Mouse (Mus musculus): ENCODE data around the gene Tmem100. TPM values are rescaled to one million over a fixed set of nuclear protein-coding genes. Genes with fewer than 3 reads are reported as not detected.
A peak's percentile ranks its signal among the peaks of the same experiment; 100 is the strongest.

Gene Tmem100
- total and polyA plus RNA-seq, 3 experiments, result 5.4 to 18.3 (median 14.7) TPM

GRCm38 (mm10) chr11:90003386-90003785 lies 26.8 kb upstream of the Tmem100 start:
- H3K4me1 ChIP-seq (ENCODE audit: control insufficient read depth, insufficient read depth, low read length), result no peaks in the 10 kb centered on the region
- no peak overlapping the region for H3K27ac ChIP-seq
- intact Hi-C loops (cut with DNase I), result loop anchor here (10.0 kb wide), 1 partner anchor 631 kb away; the partner anchor contains the start of genes Cox11 and Stxbp4
- 92% methylated on average over 4 of the region's 4 CpGs for WGBS
- TF ChIP-seq POLR2A (IDR thresholded peaks at IDR 0.05; ENCODE audit: insufficient read depth, low read depth, low read length) (no peak), CTCF (IDR thresholded peaks at IDR 0.05) (no peak), EP300 (IDR thresholded peaks at IDR 0.05; ENCODE audit: insufficient read depth, low read depth, low read length) (no peak)
- no peak overlapping the region for H3K9ac ChIP-seq (ENCODE audit: low read depth, low read length)
- no peaks in the 10 kb centered on the region for H3K36me3 ChIP-seq (ENCODE audit: control insufficient read depth, insufficient read depth, low read length)
- no peak for DNase-seq
- no peaks in the 10 kb centered on the region for H3K27me3 ChIP-seq (ENCODE audit: control insufficient read depth, insufficient read depth, low read length)
- no peaks in the 10 kb centered on the region for H3K79me2 ChIP-seq (replicated peaks; ENCODE audit: control insufficient read depth, insufficient read depth, low read length)
- H3K4me3 ChIP-seq, result no peak overlapping the region

- intact Hi-C loops (cut with DNase I), result loop anchor here (10.0 kb wide), 1 partner anchor 629 kb away; the partner anchor contains the start of genes Cox11 and Stxbp4
- Histone ChIP-seq H3K27ac (no peak overlapping the region), H3K9ac (ENCODE audit: low read depth, low read length) (no peak overlapping the region), H3K79me2 (replicated peaks; ENCODE audit: control insufficient read depth, insufficient read depth, low read length) (no peaks in the 10 kb centered on the region), H3K4me3 (no peak overlapping the region), H3K27me3 (ENCODE audit: control insufficient read depth, insufficient read depth, low read length) (no peaks in the 10 kb centered on the region), H3K4me1 (ENCODE audit: control insufficient read depth, insufficient read depth, low read length) (no peaks in the 10 kb centered on the region), H3K36me3 (ENCODE audit: control insufficient read depth, insufficient read depth, low read length) (no peaks in the 10 kb centered on the region)
- WGBS, result 29% methylated on average over 4 of the region's 4 CpGs
- TF ChIP-seq EP300 (IDR thresholded peaks at IDR 0.05; ENCODE audit: insufficient read depth, low read depth, low read length), result no peak
- TF ChIP-seq POLR2A (IDR thresholded peaks at IDR 0.05; ENCODE audit: insufficient read depth, low read depth, low read length), result no peak
- no peak for TF ChIP-seq CTCF (IDR thresholded peaks at IDR 0.05)
- DNase-seq, result no peak
These were observed 24.0 kb upstream of the Tmem100 start for GRCm38 (mm10) chr11:90006111-90006510.

GRCm38 (mm10) chr11:90007791-90008531 lies 22.2 kb upstream of the Tmem100 start:
- intact Hi-C loops (cut with DNase I), result loop anchor here (10.0 kb wide), 1 partner anchor 627 kb away; the partner anchor contains the start of genes Cox11 and Stxbp4
- TF ChIP-seq POLR2A (IDR thresholded peaks at IDR 0.05; ENCODE audit: insufficient read depth, low read depth, low read length) (no peak), EP300 (IDR thresholded peaks at IDR 0.05; ENCODE audit: insufficient read depth, low read depth, low read length) (no peak), CTCF (IDR thresholded peaks at IDR 0.05) (no peak)
- WGBS, result 53% methylated on average over 7 of the region's 7 CpGs

GRCm38 (mm10) chr11:90013657-90014056 lies 16.5 kb upstream of the Tmem100 start:
- H3K79me2 ChIP-seq (replicated peaks; ENCODE audit: control insufficient read depth, insufficient read depth, low read length), result no peaks in the 10 kb centered on the region
- H3K27me3 ChIP-seq (ENCODE audit: control insufficient read depth, insufficient read depth, low read length), result peaks cover 2% of the 10 kb centered on the region; the same call in 1 of the 2 replicates
- TF ChIP-seq EP300 (IDR thresholded peaks at IDR 0.05; ENCODE audit: insufficient read depth, low read depth, low read length) (no peak), POLR2A (IDR thresholded peaks at IDR 0.05; ENCODE audit: insufficient read depth, low read depth, low read length) (no peak), CTCF (IDR thresholded peaks at IDR 0.05) (no peak)
- no peaks in the 10 kb centered on the region for H3K36me3 ChIP-seq (ENCODE audit: control insufficient read depth, insufficient read depth, low read length)
- WGBS, result 88% methylated on average over 6 of the region's 6 CpGs
- intact Hi-C loops (cut with DNase I), result no loop called here
- no peaks in the 10 kb centered on the region for H3K4me1 ChIP-seq (ENCODE audit: control insufficient read depth, insufficient read depth, low read length)
- no peak for DNase-seq
- no peak overlapping the region for H3K4me3 ChIP-seq
- no peak overlapping the region for H3K9ac ChIP-seq (ENCODE audit: low read depth, low read length)
- no peak overlapping the region for H3K27ac ChIP-seq

More at GRCm38 (mm10) chr11:90007791-90008531, 22.2 kb upstream of the Tmem100 start:
- H3K4me3 ChIP-seq, result no peak overlapping the region
- no peaks in the 10 kb centered on the region for H3K79me2 ChIP-seq (replicated peaks; ENCODE audit: control insufficient read depth, insufficient read depth, low read length)
- H3K9ac ChIP-seq (ENCODE audit: low read depth, low read length), result no peak overlapping the region
- H3K27me3 ChIP-seq (ENCODE audit: control insufficient read depth, insufficient read depth, low read length), result no peaks in the 10 kb centered on the region
- no peaks in the 10 kb centered on the region for H3K36me3 ChIP-seq (ENCODE audit: control insufficient read depth, insufficient read depth, low read length)
- H3K27ac ChIP-seq, result no peak overlapping the region
- DNase-seq, result no peak
- H3K4me1 ChIP-seq (ENCODE audit: control insufficient read depth, insufficient read depth, low read length), result no peaks in the 10 kb centered on the region

GRCm38 (mm10) chr11:90015281-90015680 lies 14.9 kb upstream of the Tmem100 start:
- Histone ChIP-seq H3K4me1 (ENCODE audit: control insufficient read depth, insufficient read depth, low read length) (no peaks in the 10 kb centered on the region), H3K27me3 (ENCODE audit: control insufficient read depth, insufficient read depth, low read length) (peaks cover 2% of the 10 kb centered on the region; the same call in 1 of the 2 replicates), H3K36me3 (ENCODE audit: control insufficient read depth, insufficient read depth, low read length) (no peaks in the 10 kb centered on the region), H3K79me2 (replicated peaks; ENCODE audit: control insufficient read depth, insufficient read depth, low read length) (no peaks in the 10 kb centered on the region), H3K4me3 (no peak overlapping the region), H3K9ac (ENCODE audit: low read depth, low read length) (no peak overlapping the region), H3K27ac (no peak overlapping the region)
- DNase-seq, result no peak
- 49% methylated on average over 7 of the region's 7 CpGs for WGBS
- no peak for TF ChIP-seq EP300 (IDR thresholded peaks at IDR 0.05; ENCODE audit: insufficient read depth, low read depth, low read length)
- no peak for TF ChIP-seq POLR2A (IDR thresholded peaks at IDR 0.05; ENCODE audit: insufficient read depth, low read depth, low read length)
- no peak for TF ChIP-seq CTCF (IDR thresholded peaks at IDR 0.05)
- intact Hi-C loops (cut with DNase I), result no loop called here

GRCm38 (mm10) chr11:90019161-90019560 lies 11.0 kb upstream of the Tmem100 start:
- intact Hi-C loops (cut with DNase I), result loop anchor here (1.0 kb wide), 2 partner anchors 30 to 151 kb away; no protein-coding TSS in a partner anchor
- no peak for DNase-seq

More at GRCm38 (mm10) chr11:90019161-90019560, 11.0 kb upstream of the Tmem100 start:
- no peaks in the 10 kb centered on the region for H3K36me3 ChIP-seq (ENCODE audit: control insufficient read depth, insufficient read depth, low read length)
- H3K4me1 ChIP-seq (ENCODE audit: control insufficient read depth, insufficient read depth, low read length), result no peaks in the 10 kb centered on the region
- no peak overlapping the region for H3K4me3 ChIP-seq
- TF ChIP-seq POLR2A (IDR thresholded peaks at IDR 0.05; ENCODE audit: insufficient read depth, low read depth, low read length) (no peak), CTCF (IDR thresholded peaks at IDR 0.05) (peak; percentile 86), EP300 (IDR thresholded peaks at IDR 0.05; ENCODE audit: insufficient read depth, low read depth, low read length) (no peak)
- H3K79me2 ChIP-seq (replicated peaks; ENCODE audit: control insufficient read depth, insufficient read depth, low read length), result no peaks in the 10 kb centered on the region
- no peak overlapping the region for H3K27ac ChIP-seq
- 13% methylated on average over 7 of the region's 7 CpGs for WGBS
- H3K27me3 ChIP-seq (ENCODE audit: control insufficient read depth, insufficient read depth, low read length), result peaks cover 2% of the 10 kb centered on the region; the same call in 1 of the 2 replicates
- no peak overlapping the region for H3K9ac ChIP-seq (ENCODE audit: low read depth, low read length)
